Mouse (Mus musculus) cortical plate, adult 2 months (tissue): Measurements from ENCODE around the gene Zfp184.

Experiments used
- CTCF ChIP-seq: fragments of 200-500 bp; IDR thresholded peaks from 2 replicates; pipeline ENCODE4 v1.5.1; 2011; ENCODE audit warnings: mild to moderate bottlenecking, control low read depth, low read length; ENCODE audit not compliant: insufficient read depth; ENCODE audit errors: extremely low read depth
- POLR2A ChIP-seq: fragments of 200-500 bp; IDR thresholded peaks from 2 replicates; pipeline ENCODE4 v1.6.1; 2011; ENCODE audit warnings: mild to moderate bottlenecking, low read length, control low read depth; ENCODE audit not compliant: insufficient read depth; ENCODE audit errors: extremely low read depth

DNA sequence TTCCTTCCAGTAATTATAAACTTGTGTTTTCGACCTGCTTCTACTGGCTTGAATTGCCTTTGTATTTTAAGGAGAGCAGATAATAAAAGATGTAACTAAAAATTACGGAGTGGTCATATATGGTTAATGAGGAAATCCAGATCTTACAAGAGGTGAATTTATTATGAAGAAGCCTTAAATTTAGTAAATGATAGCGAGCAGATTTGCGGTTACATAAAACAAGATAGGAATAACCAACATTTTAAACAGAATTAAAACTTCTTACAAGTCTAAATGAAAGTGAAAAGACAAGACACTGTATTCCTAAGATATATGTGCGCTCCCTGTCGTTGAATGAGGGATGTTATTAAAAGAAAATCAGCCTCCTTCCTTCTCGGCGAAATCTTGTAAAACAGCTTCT is 50.0 kb downstream of the Zfp184 start:
- no peak for TF ChIP-seq CTCF
- no peak for TF ChIP-seq POLR2A
